Mouse (Mus musculus): ENCODE measurements around the gene D3Ertd751e.
A peak's percentile ranks its signal among the peaks of the same experiment; 100 is the strongest.

D3Ertd751e gene

DNA sequence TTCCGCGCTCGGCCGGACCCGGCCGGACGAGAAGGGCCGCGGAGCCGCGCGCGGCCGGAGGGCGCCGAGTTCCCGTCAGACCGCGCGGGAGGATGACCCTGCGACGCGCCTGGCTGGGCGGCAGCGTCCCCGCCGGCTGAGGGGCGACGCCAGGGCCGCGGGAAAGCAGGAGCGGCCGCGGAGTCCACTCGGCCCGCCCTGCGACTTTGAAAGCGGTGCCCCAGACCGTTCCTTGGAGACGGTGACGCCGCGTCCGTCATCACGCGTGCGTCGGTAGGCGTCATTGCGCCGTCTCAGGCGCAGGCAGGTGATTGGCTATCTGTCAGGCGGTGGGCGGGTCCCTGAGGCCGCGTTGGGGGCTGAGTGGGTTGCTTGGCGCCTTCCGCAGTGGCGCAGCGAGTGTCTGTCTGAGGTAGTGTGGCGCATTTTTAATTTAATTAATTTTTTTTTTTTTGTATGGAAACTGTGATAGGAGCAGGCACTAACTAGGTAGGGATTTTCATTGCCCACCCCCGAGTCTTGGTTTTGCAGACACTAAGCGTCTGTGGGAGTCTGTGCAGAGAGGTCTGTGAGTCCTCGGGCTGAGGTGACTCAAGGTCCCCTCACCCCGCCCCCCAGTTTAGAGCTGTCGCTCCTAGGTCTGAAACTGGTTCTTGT is at the start of gene D3Ertd751e, which contains the start of gene Sclt1:
Gene D3Ertd751e (plus strand): TSS at position 334 of the 657 bp plus-strand sequence.
Gene Sclt1 (minus strand): TSS at position 237 of the 657 bp plus-strand sequence.
- peak; percentile 96 to 97 for DNase-seq (ENCODE audit: low spot score in 2 of 2)

DNA sequence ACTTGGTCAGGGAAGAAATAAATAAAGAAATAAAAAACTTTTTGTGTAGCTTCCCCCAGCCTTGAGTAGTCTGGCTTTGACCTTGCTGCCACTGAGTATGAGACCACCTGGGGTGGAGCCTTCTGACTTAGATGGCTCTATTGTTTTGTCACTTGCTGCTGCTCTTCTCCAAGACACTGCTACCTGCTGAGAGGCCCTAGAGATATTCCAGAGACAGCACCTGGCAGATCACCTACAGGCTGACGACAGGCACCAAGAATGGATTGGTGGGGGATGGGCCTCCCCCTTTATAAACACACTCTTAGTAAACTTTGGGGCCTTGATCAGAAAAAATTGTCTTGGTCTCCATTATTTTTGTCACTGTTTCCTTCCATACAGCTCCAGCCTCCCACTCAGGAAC is 46.7 kb upstream of the D3Ertd751e start:
- DNase-seq (ENCODE audit: low spot score in 2 of 2) = no peak

DNA sequence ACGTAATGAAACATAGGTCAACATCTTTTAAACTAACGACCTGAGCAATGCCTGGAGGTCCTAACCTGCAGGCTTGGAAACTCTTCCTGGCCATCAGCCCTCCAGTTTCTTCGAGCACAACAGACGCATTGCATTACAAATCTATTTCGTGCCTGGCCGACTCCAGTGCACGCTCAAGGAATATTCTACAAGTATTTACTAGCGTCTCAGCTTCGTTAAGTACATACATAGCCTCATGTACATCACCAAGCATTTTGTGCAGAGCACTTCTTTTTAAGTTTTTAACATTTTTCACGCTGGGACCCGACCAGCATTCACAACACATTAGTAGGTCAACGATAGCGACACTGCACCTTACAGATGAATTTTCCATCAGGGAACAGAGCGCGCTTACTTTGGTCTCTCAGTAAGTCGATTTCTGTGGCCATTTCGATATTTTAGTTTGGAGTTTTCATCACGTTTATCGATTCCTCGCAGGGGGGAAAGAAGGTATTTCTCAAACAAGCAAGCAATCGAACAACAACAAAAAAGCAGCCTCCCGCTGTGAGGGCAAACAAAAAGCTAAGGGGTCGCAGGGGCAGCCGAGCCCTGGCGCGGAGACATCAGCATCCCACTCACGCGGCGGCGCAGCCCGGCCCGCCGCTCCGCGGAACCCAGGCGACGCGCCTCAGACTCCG is 672 bp upstream of the D3Ertd751e start:
- DNase-seq (ENCODE audit: low spot score in 2 of 2) = no peak

DNA sequence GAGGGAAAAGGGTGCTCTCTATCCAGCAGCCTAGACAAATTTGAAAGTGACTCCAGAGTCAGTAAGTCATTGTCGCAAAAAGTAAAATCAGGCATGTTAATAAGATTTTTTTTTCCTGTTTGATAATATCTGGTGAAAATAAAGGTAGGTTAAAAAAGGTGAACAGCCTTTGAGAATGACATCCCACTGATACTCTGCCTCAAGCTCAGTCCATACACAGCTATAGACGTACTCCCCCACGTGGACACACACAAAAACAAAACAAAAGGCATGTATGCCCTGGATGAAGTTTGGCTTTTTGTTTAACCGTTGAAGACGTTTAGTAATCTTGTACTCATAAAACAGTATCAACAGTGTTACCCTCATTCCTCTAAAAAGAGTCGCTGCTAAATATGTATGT is 1.0 kb downstream of the D3Ertd751e start:
- DNase-seq (ENCODE audit: low spot score in 2 of 2) = no peak

DNA sequence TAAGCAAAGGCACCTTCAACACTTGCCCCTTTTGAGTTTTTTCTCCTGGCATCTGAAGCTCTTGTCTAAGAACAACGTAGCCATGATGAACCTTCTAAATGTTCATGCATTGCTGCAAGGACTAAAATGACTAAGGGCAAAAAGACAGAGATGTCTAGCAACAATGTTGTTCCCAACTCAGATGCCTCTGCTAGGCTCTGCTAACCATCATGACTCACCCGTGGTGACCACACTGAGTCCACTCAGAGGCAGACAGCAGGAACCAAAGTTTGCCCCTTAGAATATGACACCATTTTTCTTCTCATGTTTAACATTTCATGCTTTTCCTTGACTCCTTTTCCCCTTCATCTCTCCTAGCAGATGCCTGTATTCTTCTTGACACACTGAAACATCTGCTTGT is 12.1 kb downstream of the D3Ertd751e start:
- DNase-seq (ENCODE audit: low spot score in 2 of 2) = no peak

DNA sequence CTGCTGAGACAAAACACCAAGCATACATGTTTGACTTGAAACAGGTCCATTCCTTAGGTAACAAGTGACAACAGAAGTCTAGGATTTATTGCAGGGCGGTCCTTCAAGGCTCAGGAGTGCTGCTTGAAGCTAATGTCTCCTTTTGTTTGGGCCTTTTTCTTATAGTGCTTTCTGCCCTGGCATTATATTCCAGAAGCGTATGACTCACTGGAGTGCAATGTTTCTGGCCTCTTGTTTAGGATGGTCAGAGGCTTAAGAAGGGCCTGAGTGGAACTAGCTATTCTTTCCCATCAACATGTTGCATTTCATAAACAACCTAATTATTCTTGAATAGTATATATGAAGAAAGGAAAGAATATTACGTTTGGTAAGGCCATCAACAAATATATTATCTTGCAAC is 19.7 kb downstream of the D3Ertd751e start:
- DNase-seq (ENCODE audit: low spot score in 2 of 2) = no peak

DNA sequence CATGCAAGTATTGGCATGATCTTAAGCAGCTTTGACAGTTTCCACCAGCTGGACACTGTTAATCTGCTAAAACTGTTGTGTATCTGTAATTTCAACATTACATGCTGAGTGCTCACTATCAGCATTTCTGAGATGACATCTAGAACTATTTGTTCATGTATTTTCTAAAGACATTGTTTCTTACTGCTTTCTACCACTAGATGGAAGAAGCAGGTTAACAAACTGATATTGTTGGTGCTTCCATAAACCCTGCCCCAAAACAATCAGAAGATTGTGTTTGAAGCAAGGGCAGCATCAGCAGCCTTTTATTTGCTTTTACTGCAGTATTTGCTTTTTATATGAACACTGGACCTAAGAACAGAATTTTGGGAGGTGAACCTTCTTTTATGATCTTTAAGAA is 70.0 kb downstream of the D3Ertd751e start:
- no peak for DNase-seq (ENCODE audit: low spot score in 2 of 2)
